Mouse (Mus musculus) urinary bladder, postnatal 25 days (tissue): Measurements from ENCODE around the gene Smc4.
"Not testable (repeated sequence)": the region's sequence is repeated elsewhere in the genome, so short reads cannot be mapped to it uniquely, and the experiment has no call there.

Experiments used
- DNase-seq: peaks from one replicate; pipeline ENCODE4 v3.0.0; 2022; ENCODE audit warnings: low spot score

The Smc4 gene

GRCm38 (mm10) chr3:69018635-69019034, 14.1 kb downstream of the Smc4 start:
- DNase-seq = not testable (repeated sequence)

GRCm38 (mm10) chr3:69020285-69020684, 15.7 kb downstream of the Smc4 start:
- no peak for DNase-seq

GRCm38 (mm10) chr3:69020764-69021163, 16.2 kb downstream of the Smc4 start:
- DNase-seq = no peak

- DNase-seq = no peak
These were observed 21.7 kb downstream of the Smc4 start for GRCm38 (mm10) chr3:69026133-69026783.

GRCm38 (mm10) chr3:69040105-69040504, 35.6 kb downstream of the Smc4 start:
- no peak for DNase-seq

GRCm38 (mm10) chr3:69041298-69041697, 36.8 kb downstream of the Smc4 start:
- DNase-seq = no peak

GRCm38 (mm10) chr3:69044167-69044591, 39.6 kb downstream of the Smc4 start:
- DNase-seq = no peak

- DNase-seq = peak; percentile 84
These were observed 40.3 kb downstream of the Smc4 start, which contains the start of gene Trim59 for GRCm38 (mm10) chr3:69044645-69045399. Trim59 (minus strand) TSS chr3:69044755.

GRCm38 (mm10) chr3:69045400-69045703, 40.8 kb downstream of the Smc4 start:
- no peak for DNase-seq

- DNase-seq = no peak
These were observed 41.2 kb downstream of the Smc4 start for GRCm38 (mm10) chr3:69045750-69046149.

GRCm38 (mm10) chr3:69046509-69046908, 42.0 kb downstream of the Smc4 start:
- no peak for DNase-seq

GRCm38 (mm10) chr3:69047684-69048083, 43.1 kb downstream of the Smc4 start:
- no peak for DNase-seq

GRCm38 (mm10) chr3:69049011-69049410, 44.5 kb downstream of the Smc4 start:
- DNase-seq = no peak

GRCm38 (mm10) chr3:69051894-69052293, 47.4 kb downstream of the Smc4 start:
- DNase-seq = no peak

- DNase-seq = no peak
These were observed 50.4 kb downstream of the Smc4 start for GRCm38 (mm10) chr3:69054760-69055432.

GRCm38 (mm10) chr3:69055871-69056270, 51.3 kb downstream of the Smc4 start:
- no peak for DNase-seq

GRCm38 (mm10) chr3:69060672-69061071, 56.1 kb downstream of the Smc4 start:
- DNase-seq = no peak

- no peak for DNase-seq
These were observed 58.2 kb downstream of the Smc4 start for GRCm38 (mm10) chr3:69062764-69063163.

- DNase-seq = no peak
These were observed 59.5 kb downstream of the Smc4 start for GRCm38 (mm10) chr3:69064005-69064404.
